Mouse (Mus musculus) spleen, postnatal 10 days (tissue): ENCODE data around the gene Btn2a2.
A peak's percentile ranks its signal among the peaks of the same experiment; 100 is the strongest.

ENCODE experiments used
- DNase-seq, 2 experiments: peaks; one replicate each; pipeline ENCODE4 v3.0.0; 2021 to 2022; ENCODE audit warnings: low spot score in 2 of 2

Btn2a2 gene

GRCm38 (mm10) chr13:23497656-23498321 is 9.1 kb upstream of the Btn2a2 start:
- DNase-seq = peak in 1 of 2 experiments; percentile 41

GRCm38 (mm10) chr13:23495526-23495925 is 6.9 kb upstream of the Btn2a2 start:
- no peak for DNase-seq

GRCm38 (mm10) chr13:23491990-23492389 is 3.3 kb upstream of the Btn2a2 start:
- no peak for DNase-seq

GRCm38 (mm10) chr13:23491263-23491662 is 2.6 kb upstream of the Btn2a2 start:
- DNase-seq = no peak

GRCm38 (mm10) chr13:23490863-23491262 is 2.2 kb upstream of the Btn2a2 start:
- DNase-seq = no peak

- DNase-seq = no peak
Measured at GRCm38 (mm10) chr13:23485271-23485670, 3.4 kb downstream of the Btn2a2 start.

GRCm38 (mm10) chr13:23483153-23483552 is 5.5 kb downstream of the Btn2a2 start:
- DNase-seq = no peak

- no peak for DNase-seq
Measured at GRCm38 (mm10) chr13:23475658-23476057, 13.0 kb downstream of the Btn2a2 start.

GRCm38 (mm10) chr13:23466911-23467310 is 21.7 kb downstream of the Btn2a2 start:
- DNase-seq = peak; percentile 78 to 82

GRCm38 (mm10) chr13:23466306-23466705 is 22.4 kb downstream of the Btn2a2 start:
- no peak for DNase-seq

GRCm38 (mm10) chr13:23465600-23466109 is 23.0 kb downstream of the Btn2a2 start, which contains the start of gene Btn1a1:
Btn1a1 (minus strand) TSS chr13:23465901.
- DNase-seq = peak; percentile 48 to 58

GRCm38 (mm10) chr13:23464841-23465366 is 23.8 kb downstream of the Btn2a2 start:
- peak; percentile 50 to 62 for DNase-seq

GRCm38 (mm10) chr13:23464224-23464637 is 24.4 kb downstream of the Btn2a2 start:
- peak; percentile 68 to 81 for DNase-seq

GRCm38 (mm10) chr13:23463381-23464223 is 25.1 kb downstream of the Btn2a2 start:
- DNase-seq = peak; percentile 78 to 80

- no peak for DNase-seq
Measured at GRCm38 (mm10) chr13:23462669-23463068, 26.0 kb downstream of the Btn2a2 start.

- DNase-seq = no peak
Measured at GRCm38 (mm10) chr13:23462063-23462462, 26.6 kb downstream of the Btn2a2 start.

GRCm38 (mm10) chr13:23459264-23459846 is 29.3 kb downstream of the Btn2a2 start:
- DNase-seq = peak; percentile 42 to 43

GRCm38 (mm10) chr13:23453926-23454325 is 34.7 kb downstream of the Btn2a2 start:
- DNase-seq = no peak

- peak; percentile 80 to 88 for DNase-seq
Measured at GRCm38 (mm10) chr13:23453362-23453862, 35.2 kb downstream of the Btn2a2 start.

- DNase-seq = peak; percentile 84 to 89
Measured at GRCm38 (mm10) chr13:23450398-23450797, 38.3 kb downstream of the Btn2a2 start.

- DNase-seq = peak; percentile 65 to 79
Measured at GRCm38 (mm10) chr13:23449235-23450095, 39.2 kb downstream of the Btn2a2 start.
